Mouse (Mus musculus): ENCODE measurements around the gene Ctsh. TPM values are rescaled to one million over a fixed set of nuclear protein-coding genes. Genes with fewer than 3 reads are reported as not detected.

Ctsh gene
- polyA plus RNA-seq, 1 experiment from 2014 or later, result 132 TPM

- H3K27ac ChIP-seq (ENCODE audit: low read depth), result no peak overlapping the region
- ATAC-seq (ENCODE audit: insufficient read depth), result no peak
- H3K9me3 ChIP-seq (ENCODE audit: low read depth, low read length), result no peaks in the 10 kb centered on the region
- no peak overlapping the region for H3K9ac ChIP-seq
- H3K27me3 ChIP-seq (ENCODE audit: insufficient read depth, low read length), result no peaks in the 10 kb centered on the region
- WGBS, result 71% methylated on average over 4 of the region's 4 CpGs
- no peak for TF ChIP-seq CTCF (IDR thresholded peaks at IDR 0.05; ENCODE audit: low read depth)
- no peak overlapping the region for H3K4me3 ChIP-seq (ENCODE audit: low read depth, low read length)
- 0 out of 2 replicates have a peak, but pooled peaks cover 2% of the 10 kb centered on the region for H3K4me1 ChIP-seq (ENCODE audit: insufficient read depth)
- no peak for DNase-seq
- no peaks in the 10 kb centered on the region for H3K36me3 ChIP-seq (ENCODE audit: insufficient read depth)
- no peak overlapping the region for H3K4me2 ChIP-seq
These were observed 68.3 kb downstream of the Ctsh start for GRCm38 (mm10) chr9:90122246-90122740.

GRCm38 (mm10) chr9:90124156-90124872 lies 70.4 kb downstream of the Ctsh start:
- no peak for TF ChIP-seq CTCF (IDR thresholded peaks at IDR 0.05; ENCODE audit: low read depth)
- peak; percentile 25; the same call in 1 of the 2 replicates for ATAC-seq (ENCODE audit: insufficient read depth)
- Histone ChIP-seq H3K4me3 (ENCODE audit: low read depth, low read length) (no peak overlapping the region), H3K9me3 (ENCODE audit: low read depth, low read length) (no peaks in the 10 kb centered on the region), H3K4me1 (ENCODE audit: insufficient read depth) (0 out of 2 replicates have a peak, but pooled peaks cover 2% of the 10 kb centered on the region), H3K36me3 (ENCODE audit: insufficient read depth) (no peaks in the 10 kb centered on the region), H3K27ac (ENCODE audit: low read depth) (no peak overlapping the region), H3K9ac (no peak overlapping the region), H3K4me2 (no peak overlapping the region; the same call in 1 of the 2 replicates), H3K27me3 (ENCODE audit: insufficient read depth, low read length) (no peaks in the 10 kb centered on the region)
- DNase-seq, result no peak
- whole genome bisulfite sequencing, result 38% methylated on average over 11 of the region's 11 CpGs

- 24% methylated on average over 8 of the region's 8 CpGs for WGBS
- no peaks in the 10 kb centered on the region for H3K27me3 ChIP-seq (ENCODE audit: insufficient read depth, low read length)
- ATAC-seq (ENCODE audit: insufficient read depth), result peak; percentile 29; the same call in 1 of the 2 replicates
- no peak overlapping the region for H3K9ac ChIP-seq
- H3K4me1 ChIP-seq (ENCODE audit: insufficient read depth), result 0 out of 2 replicates have a peak, but pooled peaks cover 2% of the 10 kb centered on the region
- peak; percentile 70 for DNase-seq
- no peak overlapping the region for H3K27ac ChIP-seq (ENCODE audit: low read depth)
- H3K36me3 ChIP-seq (ENCODE audit: insufficient read depth), result no peaks in the 10 kb centered on the region
- no peak overlapping the region for H3K4me3 ChIP-seq (ENCODE audit: low read depth, low read length)
- H3K9me3 ChIP-seq (ENCODE audit: low read depth, low read length), result no peaks in the 10 kb centered on the region
- peak overlapping the region; percentile 29 for H3K4me2 ChIP-seq
- no peak for TF ChIP-seq CTCF (IDR thresholded peaks at IDR 0.05; ENCODE audit: low read depth)
These were observed 70.9 kb downstream of the Ctsh start for GRCm38 (mm10) chr9:90124873-90125245.

Other genes starting within 250 kb of the Ctsh start
- gene Rasgrf1, start 144.2 kb upstream of the Ctsh start, polyA plus RNA-seq (2014; fragmentation: Nextera tagmentation; extraction: Ambion mirVana), result 0.46 and 0.53 TPM in 2 replicates
- 416 and 446 TPM in 2 replicates for gene Morf4l1, start 60.6 kb downstream of the Ctsh start, polyA plus RNA-seq (2014; fragmentation: Nextera tagmentation; extraction: Ambion mirVana)
- 23.8 and 30.4 TPM in 2 replicates for gene Adamts7, start 108.9 kb downstream of the Ctsh start, polyA plus RNA-seq (2014; fragmentation: Nextera tagmentation; extraction: Ambion mirVana)
- 29.9 and 30.7 TPM in 2 replicates for gene Tbc1d2b, start 216.7 kb downstream of the Ctsh start, polyA plus RNA-seq (2014; fragmentation: Nextera tagmentation; extraction: Ambion mirVana)